8 mouse cellular contexts compared by ENCODE assay signal in genomic region chr19:10605901-10606622, GRCm38 (mm10). TPM values are rescaled to one million over a fixed set of nuclear protein-coding genes. Genes with fewer than 3 reads are reported as not detected.
A peak's percentile ranks its signal among the peaks of the same experiment; 100 is the strongest.
DNase-seq lines count a peak whose midpoint lies in the region; ATAC-seq and TF ChIP-seq lines count a peak whose summit lies in the region.

No protein-coding gene starts in this region.

- intact Hi-C loops in heart, adult 2 months (cut with DNase I): loop anchor here (1.0 kb wide), 2 partner anchors 29 to 51 kb away; partner anchors contain the start of genes Cyb561a3 and Tmem138
- intact Hi-C loops in heart, postnatal 25 days (cut with DNase I): loop anchor here (2.0 kb wide), 1 partner anchor 49 kb away; the partner anchor contains the start of gene Tmem216
- intact Hi-C loops in left cerebral cortex, postnatal 4 days (cut with DNase I): loop anchor here (5.0 kb wide), 2 partner anchors 49 to 64 kb away; partner anchors contain the start of gene Tmem216

- H3K36me3 ChIP-seq in heart, adult 2 months (ENCODE audit: control insufficient read depth, insufficient read depth, low read length): peaks cover 28% of the 10 kb centered on the region
- H3K36me3 ChIP-seq in forebrain, embryonic 10.5 days (replicated peaks): peaks cover 44% of the 10 kb centered on the region
- peaks cover 40% of the 10 kb centered on the region for H3K36me3 ChIP-seq in limb, embryonic 13.5 days
- peaks cover 38% of the 10 kb centered on the region for H3K36me3 ChIP-seq in neural tube, embryonic 12.5 days

- no peak for TF ChIP-seq POLR2A in heart, adult 2 months (IDR thresholded peaks at IDR 0.05; ENCODE audit: insufficient read depth, low read depth, low read length)

- H3K9ac ChIP-seq in heart, adult 2 months (ENCODE audit: low read depth, low read length): peak overlapping the region; percentile 88
- H3K9ac ChIP-seq in limb, embryonic 13.5 days: peak overlapping the region; percentile 98
- H3K9ac ChIP-seq in neural tube, embryonic 12.5 days: peak overlapping the region; percentile 90

- H3K4me3 ChIP-seq in heart, adult 2 months: peak overlapping the region; percentile 76
- H3K4me3 ChIP-seq in forebrain, embryonic 10.5 days: peak overlapping the region; percentile 98
- peak overlapping the region; percentile 92 for H3K4me3 ChIP-seq in limb, embryonic 13.5 days
- H3K4me3 ChIP-seq in neural tube, embryonic 12.5 days: peak overlapping the region; percentile 98

- H3K4me2 ChIP-seq in limb, embryonic 13.5 days (replicated peaks): peak overlapping the region; percentile 82
- peak overlapping the region; percentile 80 for H3K4me2 ChIP-seq in neural tube, embryonic 12.5 days (replicated peaks)

- 2% methylated on average over 20 of the region's 20 CpGs for WGBS in heart, adult 2 months
- 7% methylated on average over 20 of the region's 20 CpGs for WGBS in forebrain, embryonic 10.5 days
- 5% methylated on average over 20 of the region's 20 CpGs for WGBS in limb, embryonic 13.5 days
- 7% methylated on average over 20 of the region's 20 CpGs for WGBS in neural tube, embryonic 12.5 days

- H3K27ac ChIP-seq in heart, adult 2 months: peak overlapping the region; percentile 97
- peak overlapping the region; percentile 96 for H3K27ac ChIP-seq in forebrain, embryonic 10.5 days
- H3K27ac ChIP-seq in limb, embryonic 13.5 days: peak overlapping the region; percentile 87
- peak overlapping the region; percentile 53; the same call in 1 of the 2 replicates for H3K27ac ChIP-seq in neural tube, embryonic 12.5 days

- ATAC-seq in limb, embryonic 13.5 days (ENCODE audit: low FRiP score, low read depth): 0 out of 2 replicates have a peak, but pooled peaks have one; percentile 0
- ATAC-seq in neural tube, embryonic 12.5 days (ENCODE audit: low FRiP score, low read depth): peak; percentile 6; the same call in 1 of the 2 replicates

- H3K4me1 ChIP-seq in heart, adult 2 months (ENCODE audit: control insufficient read depth, insufficient read depth, low read length): peaks cover 7% of the 10 kb centered on the region
- peaks cover 54% of the 10 kb centered on the region for H3K4me1 ChIP-seq in forebrain, embryonic 10.5 days
- peaks cover 44% of the 10 kb centered on the region for H3K4me1 ChIP-seq in limb, embryonic 13.5 days
- H3K4me1 ChIP-seq in neural tube, embryonic 12.5 days: peaks cover 26% of the 10 kb centered on the region

- no peak for TF ChIP-seq EP300 in heart, adult 2 months (IDR thresholded peaks at IDR 0.05; ENCODE audit: insufficient read depth, low read depth, low read length)

- no peaks in the 10 kb centered on the region for H3K9me3 ChIP-seq in forebrain, embryonic 10.5 days
- no peaks in the 10 kb centered on the region for H3K9me3 ChIP-seq in limb, embryonic 13.5 days
- H3K9me3 ChIP-seq in neural tube, embryonic 12.5 days: no peaks in the 10 kb centered on the region

- no peaks in the 10 kb centered on the region for H3K27me3 ChIP-seq in heart, adult 2 months (ENCODE audit: control insufficient read depth, insufficient read depth, low read length)
- H3K27me3 ChIP-seq in forebrain, embryonic 10.5 days (ENCODE audit: poor library complexity, severe bottlenecking): no peaks in the 10 kb centered on the region
- no peaks in the 10 kb centered on the region for H3K27me3 ChIP-seq in limb, embryonic 13.5 days
- H3K27me3 ChIP-seq in neural tube, embryonic 12.5 days (replicated peaks): no peaks in the 10 kb centered on the region

- H3K79me2 ChIP-seq in heart, adult 2 months (replicated peaks; ENCODE audit: control insufficient read depth, insufficient read depth, low read length): peaks cover 3% of the 10 kb centered on the region; the same call in 1 of the 2 replicates

- TF ChIP-seq CTCF in heart, adult 2 months (IDR thresholded peaks at IDR 0.05): no peak

- DNase-seq in heart, adult 2 months: peak in 1 of 2 experiments; percentile 17
- no peak for DNase-seq in heart, postnatal 25 days (ENCODE audit: low spot score)
- DNase-seq in ES-CJ7 (ENCODE audit: low read depth, low spot score): peak; percentile 58
- DNase-seq in forebrain, embryonic 10.5 days (ENCODE audit: extremely low spot score, low spot score): peak; percentile 34
- DNase-seq in cerebellum, postnatal 36 days: no peak
- DNase-seq in left cerebral cortex, postnatal 4 days: no peak

RNA-seq across cellular contexts. Expression of gene Tkfc, which starts 0.6 kb away (rescaled TPM):
- 1 to 10 TPM; 8.2 to 9.6 TPM for total RNA-seq in heart, adult 2 months (2021)
- 7.4 and 9.1 TPM in 2 replicates for polyA plus RNA-seq in heart, adult 2 months (2012; rRNA removed)
- 1 to 10 TPM; 9.1 to 9.3 TPM for total RNA-seq in heart, postnatal 25 days (2021)
- polyA plus RNA-seq in forebrain, embryonic 10.5 days (2016; fragmentation: Nextera tagmentation; extraction: Ambion mirVana): 21.1 and 24.5 TPM in 2 replicates
- 15.2 and 15.7 TPM in 2 replicates for polyA plus RNA-seq in limb, embryonic 13.5 days (2015; fragmentation: Nextera tagmentation; extraction: Ambion mirVana)
- polyA plus RNA-seq in neural tube, embryonic 12.5 days (2016; fragmentation: Nextera tagmentation; extraction: Ambion mirVana): 20.6 and 21.2 TPM in 2 replicates
- 10 to 100 TPM; 25.5 to 29.9 TPM for total RNA-seq in left cerebral cortex, postnatal 4 days (2021)

RNA-seq across cellular contexts. Expression of gene Ddb1, which starts 0.9 kb away (rescaled TPM):
- 100 to 1,000 TPM; 133 to 153 TPM for total RNA-seq in heart, adult 2 months (2021)
- polyA plus RNA-seq in heart, adult 2 months (2012; rRNA removed): 71.1 and 114 TPM in 2 replicates
- 100 to 1,000 TPM; 154 to 166 TPM for total RNA-seq in heart, postnatal 25 days (2021)
- 465 and 471 TPM in 2 replicates for polyA plus RNA-seq in forebrain, embryonic 10.5 days (2016; fragmentation: Nextera tagmentation; extraction: Ambion mirVana)
- polyA plus RNA-seq in limb, embryonic 13.5 days (2015; fragmentation: Nextera tagmentation; extraction: Ambion mirVana): 400 and 416 TPM in 2 replicates
- polyA plus RNA-seq in neural tube, embryonic 12.5 days (2016; fragmentation: Nextera tagmentation; extraction: Ambion mirVana): 369 and 375 TPM in 2 replicates
- 100 to 1,000 TPM; 249 TPM for total RNA-seq in left cerebral cortex, postnatal 4 days (2021)

RNA-seq across cellular contexts. Expression of gene Vwce, which starts 28.0 kb away (rescaled TPM):
- not detected for total RNA-seq in heart, adult 2 months (2021)
- not detected in 2 replicates for polyA plus RNA-seq in heart, adult 2 months (2012; rRNA removed)
- total RNA-seq in heart, postnatal 25 days (2021): not detected
- polyA plus RNA-seq in forebrain, embryonic 10.5 days (2016; fragmentation: Nextera tagmentation; extraction: Ambion mirVana): 0.38 and 0.85 TPM in 2 replicates
- polyA plus RNA-seq in limb, embryonic 13.5 days (2015; fragmentation: Nextera tagmentation; extraction: Ambion mirVana): 4.2 and 4.7 TPM in 2 replicates
- polyA plus RNA-seq in neural tube, embryonic 12.5 days (2016; fragmentation: Nextera tagmentation; extraction: Ambion mirVana): 0.33 and 0.87 TPM in 2 replicates
- 1 to 10 TPM; 1.3 to 1.8 TPM for total RNA-seq in left cerebral cortex, postnatal 4 days (2021)

RNA-seq across cellular contexts. Expression of gene Tmem138, which starts 28.9 kb away (rescaled TPM):
- total RNA-seq in heart, adult 2 months (2021): 1 to 10 TPM; 1.9 to 2.7 TPM
- 6.2 and 6.7 TPM in 2 replicates for polyA plus RNA-seq in heart, adult 2 months (2012; rRNA removed)
- 1 to 10 TPM; 2.9 to 3.0 TPM for total RNA-seq in heart, postnatal 25 days (2021)
- 62.4 and 66.2 TPM in 2 replicates for polyA plus RNA-seq in forebrain, embryonic 10.5 days (2016; fragmentation: Nextera tagmentation; extraction: Ambion mirVana)
- 39.4 and 39.7 TPM in 2 replicates for polyA plus RNA-seq in limb, embryonic 13.5 days (2015; fragmentation: Nextera tagmentation; extraction: Ambion mirVana)
- 41.6 and 42.9 TPM in 2 replicates for polyA plus RNA-seq in neural tube, embryonic 12.5 days (2016; fragmentation: Nextera tagmentation; extraction: Ambion mirVana)
- 10 to 100 TPM; 14.2 to 17.0 TPM for total RNA-seq in left cerebral cortex, postnatal 4 days (2021)

RNA-seq across cellular contexts. Expression of gene Cyb561a3, which starts 29.1 kb away (rescaled TPM):
- total RNA-seq in heart, adult 2 months (2021): 10 to 100 TPM; 11.3 TPM
- polyA plus RNA-seq in heart, adult 2 months (2012; rRNA removed): 24.3 and 32.2 TPM in 2 replicates
- 1 to 10 TPM; 9.5 to 10.0 TPM for total RNA-seq in heart, postnatal 25 days (2021)
- 15.3 and 16.7 TPM in 2 replicates for polyA plus RNA-seq in forebrain, embryonic 10.5 days (2016; fragmentation: Nextera tagmentation; extraction: Ambion mirVana)
- polyA plus RNA-seq in limb, embryonic 13.5 days (2015; fragmentation: Nextera tagmentation; extraction: Ambion mirVana): 15.9 and 19.3 TPM in 2 replicates
- 16.2 and 16.6 TPM in 2 replicates for polyA plus RNA-seq in neural tube, embryonic 12.5 days (2016; fragmentation: Nextera tagmentation; extraction: Ambion mirVana)
- total RNA-seq in left cerebral cortex, postnatal 4 days (2021): 10 to 100 TPM; 14.7 to 17.2 TPM

Comparison
In these comparisons a context has a peak if more than half of its experiments do, and no peak if none do; other contexts are left out.
1. DNase-seq: peak in ES-CJ7 (single experiment) and forebrain, embryonic 10.5 days (single experiment); none in heart, postnatal 25 days (single experiment), cerebellum, postnatal 36 days (0 of 2) and left cerebral cortex, postnatal 4 days (single experiment).
2. Peak in every context shown above with its lines, with median percentiles within 50 percentile points of each other: H3K27ac ChIP-seq, H3K4me3 ChIP-seq and H3K9ac ChIP-seq.